Mouse (Mus musculus) spleen, adult 2 months (tissue): ENCODE measurements around the gene Btf3. TPM values are rescaled to one million over a fixed set of nuclear protein-coding genes. Genes with fewer than 3 reads are reported as not detected.

Source experiments
- DNase-seq, 2 experiments: peaks; one replicate each; pipeline versions ENCODE4 v3.0.0 to v3.0.0-alpha.2; 2012 to 2021; ENCODE audit warnings: low spot score in 2 of 2, low read depth in 1 of 2
- H3K27ac ChIP-seq: fragments of 200-500 bp; 2 replicates; pipeline ENCODE4 v1.5.1; 2012; ENCODE audit warnings: low read length, inconsistent platforms; ENCODE audit not compliant: insufficient read depth
- H3K27me3 ChIP-seq: fragments of 200-500 bp; 2 replicates; pipeline ENCODE4 v1.6.1; 2012; ENCODE audit warnings: mild to moderate bottlenecking, moderate library complexity, low read length, inconsistent platforms; ENCODE audit not compliant: control insufficient read depth, insufficient read depth
- H3K36me3 ChIP-seq: fragments of 200-500 bp; 2 replicates; pipeline ENCODE4 v1.6.1; 2012; ENCODE audit warnings: mild to moderate bottlenecking, low read length, inconsistent platforms; ENCODE audit not compliant: control insufficient read depth, insufficient read depth
- H3K4me1 ChIP-seq: fragments of 200-500 bp; 2 replicates; pipeline ENCODE4 v1.6.1; 2011; ENCODE audit warnings: inconsistent platforms; ENCODE audit not compliant: control insufficient read depth, insufficient read depth, insufficient read length
- H3K4me3 ChIP-seq: fragments of 200-500 bp; 2 replicates; pipeline ENCODE4 v1.5.1; 2011; ENCODE audit warnings: mild to moderate bottlenecking, inconsistent platforms; ENCODE audit not compliant: insufficient read depth, insufficient read length; ENCODE audit errors: extremely low read depth
- CTCF ChIP-seq: fragments of 200-500 bp; IDR thresholded peaks from 2 replicates; pipeline ENCODE4 v1.5.1; 2011; ENCODE audit warnings: mild to moderate bottlenecking, inconsistent platforms; ENCODE audit not compliant: insufficient read depth, insufficient read length, insufficient replicate concordance; ENCODE audit errors: extremely low read depth
- POLR2A ChIP-seq: fragments of 200-500 bp; IDR thresholded peaks from 2 replicates; pipeline ENCODE4 v1.6.1; 2011; ENCODE audit warnings: low read depth, low read length, inconsistent platforms
- WGBS: fragments of 180-500 bp; shearing (Covaris S2); methylation state at CpG from one replicate; pipeline ENCODE4 v1.1.7; 2018; 5-methylcytosine and 5-hydroxymethylcytosine counted together
- polyA plus RNA-seq: library from polyadenylated mRNA; depleted of rRNA; stranded (reverse); fragments of >200 nt; gene quantifications from 2 replicates; pipeline ENCODE4 v1.2.3, GENCODE M21; 2012; rRNA removed

The Btf3 gene
- polyA plus RNA-seq, 1 experiment: 83.0 TPM

- Histone ChIP-seq H3K4me1 (peaks cover 3% of the 10 kb centered on the region; the same call in 1 of the 2 replicates), H3K27me3 (no peaks in the 10 kb centered on the region)
- WGBS: under 1% methylated on average over 71 of the region's 71 CpGs
Observed at GRCm38 (mm10) chr13:98262636-98263457, 54.0 kb downstream of the Btf3 start, which contains the start of the genes Utp15 and Ankra2. Utp15 (minus strand) TSS chr13:98263041. Ankra2 (plus strand) TSS chr13:98263074.

More at GRCm38 (mm10) chr13:98262636-98263457, 54.0 kb downstream of the Btf3 start, which contains the start of the genes Utp15 and Ankra2:
- TF ChIP-seq CTCF: no peak
- peak; percentile 56 for TF ChIP-seq POLR2A
- peaks cover 11% of the 10 kb centered on the region for H3K36me3 ChIP-seq
- H3K27ac ChIP-seq: peak within 1 kb of the TSS; percentile 81
- peak within 1 kb of the TSS; percentile 99 for H3K4me3 ChIP-seq
- peak; percentile 94 for DNase-seq

Other genes starting within 250 kb of the Btf3 start
- 0.22 and 0.42 TPM in 2 replicates for gene Arhgef28, start 110.6 kb downstream of the Btf3 start, polyA plus RNA-seq
- gene Utp15, start 54.0 kb downstream of the Btf3 start, polyA plus RNA-seq: 5.3 and 5.6 TPM in 2 replicates
- 7.5 and 8.9 TPM in 2 replicates for gene Ankra2, start 53.9 kb downstream of the Btf3 start, polyA plus RNA-seq
- not detected in 2 replicates for gene Gm21976, start 37.1 kb downstream of the Btf3 start, polyA plus RNA-seq
- gene Foxd1, start 37.2 kb upstream of the Btf3 start, polyA plus RNA-seq: not detected in 2 replicates
- 0.34 and 0.69 TPM in 2 replicates for gene Gm10320, start 175.0 kb upstream of the Btf3 start, polyA plus RNA-seq